Mouse (Mus musculus): ENCODE data around the gene Tmem88. TPM values are rescaled to one million over a fixed set of nuclear protein-coding genes. Genes with fewer than 3 reads are reported as not detected.
A peak's percentile ranks its signal among the peaks of the same experiment; 100 is the strongest.

Gene Tmem88
- total and polyA plus RNA-seq, 3 experiments = 0.16 to 0.25 TPM; not detected in 1

GRCm38 (mm10) chr11:69411538-69412203 lies 13.6 kb upstream of the Tmem88 start:
- Histone ChIP-seq H3K4me3 (replicated peaks in 1 of 3; ENCODE audit: low read depth in 2 of 3, low read length in 2 of 3, poor library complexity in 1 of 3) (peak overlapping the region; percentile 60 to 73 (median 67)), H3K36me3 (replicated peaks in 1 of 2; ENCODE audit: control insufficient read depth in 1 of 2, insufficient read depth in 1 of 2, low read length in 1 of 2) (peaks cover 8 to 14% of the 10 kb centered on the region in 2 experiments), H3K79me2 (replicated peaks; ENCODE audit: control insufficient read depth, extremely low read depth, insufficient read depth, poor library complexity, severe bottlenecking) (peaks cover 7% of the 10 kb centered on the region; the same call in 1 of the 2 replicates), H3K27me3 (replicated peaks) (peaks cover 7% of the 10 kb centered on the region), H3K9ac (ENCODE audit: insufficient read depth, low read depth) (peak overlapping the region; percentile 90), H3K4me2 (ENCODE audit: insufficient read depth, low read depth, poor library complexity, severe bottlenecking) (peak overlapping the region; percentile 80), H3K4me1 (ENCODE audit: control insufficient read depth in 1 of 2, insufficient read depth in 2 of 2) (peaks cover 35 to 59% of the 10 kb centered on the region in 2 experiments), H3K9me3 (replicated peaks; ENCODE audit: low read length) (no peaks in the 10 kb centered on the region), H3K27ac (ENCODE audit: insufficient read depth, low read depth) (peak overlapping the region; percentile 96)
- dilution Hi-C loops (cut with MboI; ENCODE audit: extremely low pct_ligation_motif_present, extremely low pct_unique_long_range_greater_than_20kb, low sequenced_read_pairs) (no loop called here), in situ Hi-C loops (cut with MboI; ENCODE audit: low pct_ligation_motif_present, low pct_unique_long_range_greater_than_20kb, low sequenced_read_pairs) (no loop called here)
- peak; percentile 80 for DNase-seq (ENCODE audit: extremely low read depth)
- TF ChIP-seq JUN (IDR thresholded peaks at IDR 0.05; ENCODE audit: insufficient read depth, low read depth, low read length) (no peak), USF1 (IDR thresholded peaks at IDR 0.05; ENCODE audit: low read depth, low read length) (peak; percentile 45), IRF4 (IDR thresholded peaks at IDR 0.05; ENCODE audit: low read depth, low read length) (peak; percentile 37; the same call in 1 of the 2 replicates), ELF1 (IDR thresholded peaks at IDR 0.05; ENCODE audit: low read depth, low read length) (no peak; the same call in 1 of the 2 replicates), E2F4 (IDR thresholded peaks at IDR 0.05; ENCODE audit: insufficient replicate concordance, low read depth, low read length) (no peak), SIN3A (IDR thresholded peaks at IDR 0.05; ENCODE audit: low read length) (peak; percentile 72; the same call in 1 of the 2 replicates), ZNF384 (IDR thresholded peaks at IDR 0.05; ENCODE audit: low read depth, low read length) (no peak), MAX (IDR thresholded peaks at IDR 0.05; ENCODE audit: low read length) (peak; percentile 79), ZMIZ1 (IDR thresholded peaks at IDR 0.05; ENCODE audit: low read depth, low read length) (no peak; the same call in 1 of the 2 replicates), POLR2AphosphoS2 (IDR thresholded peaks at IDR 0.05; ENCODE audit: low read depth, low read length) (no peak), BHLHE40 (IDR thresholded peaks at IDR 0.05; ENCODE audit: low read depth, low read length) (peak; percentile 93), SMC3 (IDR thresholded peaks at IDR 0.05; ENCODE audit: low read depth, low read length) (no peak), CHD1 (IDR thresholded peaks at IDR 0.05; ENCODE audit: low read depth, low read length) (no peak), ETS1 (conservative IDR thresholded peaks at IDR 0.05; ENCODE audit: low read depth, low read length) (peak; percentile 84), TCF12 (IDR thresholded peaks at IDR 0.05; ENCODE audit: low read depth, low read length) (peak; percentile 23; the same call in 1 of the 2 replicates), MAZ (IDR thresholded peaks at IDR 0.05; ENCODE audit: low read depth, low read length) (no peak), NRF1 (IDR thresholded peaks at IDR 0.05; ENCODE audit: low read depth, low read length) (peak; percentile 40; the same call in 1 of the 2 replicates), MEF2A (IDR thresholded peaks at IDR 0.05; ENCODE audit: borderline replicate concordance, low read depth, low read length) (no peak), CTCF (conservative IDR thresholded peaks at IDR 0.05 in 1 of 2, IDR thresholded peaks at IDR 0.05 in 1 of 2; ENCODE audit: low read depth in 2 of 2, low read length in 2 of 2) (peak in 1 of 2 experiments; percentile 2; a peak in 1 of 4 replicates), ZKSCAN1 (IDR thresholded peaks at IDR 0.05; ENCODE audit: borderline replicate concordance, low read depth, low read length) (no peak), RCOR1 (conservative IDR thresholded peaks at IDR 0.05; ENCODE audit: low read depth, low read length) (peak; percentile 78; the same call in 1 of the 2 replicates), ZC3H11A (IDR thresholded peaks at IDR 0.05; ENCODE audit: low read depth, low read length) (no peak), GABPA (IDR thresholded peaks at IDR 0.05; ENCODE audit: insufficient replicate concordance, low read depth, low read length) (no peak), TBP (conservative IDR thresholded peaks at IDR 0.05; ENCODE audit: low read depth, low read length) (no peak), USF2 (conservative IDR thresholded peaks at IDR 0.05; ENCODE audit: low read depth, low read length) (peak; percentile 35), MXI1 (IDR thresholded peaks at IDR 0.05; ENCODE audit: low read depth, low read length) (peak; percentile 35; the same call in 1 of the 2 replicates), RAD21 (IDR thresholded peaks at IDR 0.05; ENCODE audit: low read depth, low read length) (no peak; the same call in 1 of the 2 replicates), KAT2A (IDR thresholded peaks at IDR 0.05; ENCODE audit: insufficient replicate concordance, low read length) (0 out of 2 replicates have a peak, but pooled peaks have one; percentile 20), CHD2 (IDR thresholded peaks at IDR 0.05; ENCODE audit: low read length) (peak; percentile 78), MYC (IDR thresholded peaks at IDR 0.05; ENCODE audit: low read depth, low read length) (0 out of 2 replicates have a peak, but pooled peaks have one; percentile 39)

All from CH12.LX (cell line).